Mouse (Mus musculus): ENCODE measurements around the gene Plpp7. TPM values are rescaled to one million over a fixed set of nuclear protein-coding genes. Genes with fewer than 3 reads are reported as not detected.

The Plpp7 gene
- polyA plus RNA-seq, 1 experiment from 2014 or later: 7.8 TPM

GRCm38 (mm10) chr2:32066005-32066404 lies 29.3 kb upstream of the Plpp7 start:
- no peak overlapping the region for H3K4me3 ChIP-seq (ENCODE audit: low read length)
- no peaks in the 10 kb centered on the region for H3K9me3 ChIP-seq (ENCODE audit: low read length)
- no peak overlapping the region for H3K4me2 ChIP-seq (replicated peaks; ENCODE audit: low read depth, low read length)
- no peak overlapping the region for H3K9ac ChIP-seq (replicated peaks; ENCODE audit: low read length)
- 84% methylated on average over 4 of the region's 4 CpGs for WGBS
- no peak for ATAC-seq (ENCODE audit: low FRiP score, low TSS enrichment)
- H3K27me3 ChIP-seq (ENCODE audit: insufficient read depth, low read length): no peaks in the 10 kb centered on the region; the same call in 1 of the 2 replicates
- no peak overlapping the region for H3K27ac ChIP-seq (ENCODE audit: low read length)
- 0 out of 2 replicates have a peak, but pooled peaks cover 3% of the 10 kb centered on the region for H3K4me1 ChIP-seq (ENCODE audit: insufficient read depth, low read length)
- H3K36me3 ChIP-seq (ENCODE audit: insufficient read depth, low read length): no peaks in the 10 kb centered on the region

- Histone ChIP-seq H3K4me1 (ENCODE audit: insufficient read depth, low read length) (0 out of 2 replicates have a peak, but pooled peaks cover 3% of the 10 kb centered on the region), H3K27ac (ENCODE audit: low read length) (no peak overlapping the region), H3K36me3 (ENCODE audit: insufficient read depth, low read length) (no peaks in the 10 kb centered on the region), H3K4me2 (replicated peaks; ENCODE audit: low read depth, low read length) (0 out of 2 replicates have a peak overlapping the region, but pooled peaks have one; percentile 20), H3K4me3 (ENCODE audit: low read length) (no peak overlapping the region), H3K27me3 (ENCODE audit: insufficient read depth, low read length) (no peaks in the 10 kb centered on the region; the same call in 1 of the 2 replicates), H3K9ac (replicated peaks; ENCODE audit: low read length) (no peak overlapping the region), H3K9me3 (ENCODE audit: low read length) (no peaks in the 10 kb centered on the region)
- 56% methylated on average over 31 of the region's 31 CpGs for WGBS
- no peak for ATAC-seq (ENCODE audit: low FRiP score, low TSS enrichment)
Measured at GRCm38 (mm10) chr2:32068811-32069607, 26.3 kb upstream of the Plpp7 start.

- no peak overlapping the region for H3K27ac ChIP-seq (ENCODE audit: low read length)
- no peak overlapping the region for H3K4me3 ChIP-seq (ENCODE audit: low read length)
- H3K4me1 ChIP-seq (ENCODE audit: insufficient read depth, low read length): 0 out of 2 replicates have a peak, but pooled peaks cover 3% of the 10 kb centered on the region
- no peaks in the 10 kb centered on the region for H3K36me3 ChIP-seq (ENCODE audit: insufficient read depth, low read length)
- ATAC-seq (ENCODE audit: low FRiP score, low TSS enrichment): no peak
- WGBS: 92% methylated on average over 10 of the region's 10 CpGs
- no peak overlapping the region for H3K9ac ChIP-seq (replicated peaks; ENCODE audit: low read length)
- no peak overlapping the region for H3K4me2 ChIP-seq (replicated peaks; ENCODE audit: low read depth, low read length)
- H3K9me3 ChIP-seq (ENCODE audit: low read length): no peaks in the 10 kb centered on the region
- H3K27me3 ChIP-seq (ENCODE audit: insufficient read depth, low read length): no peaks in the 10 kb centered on the region; the same call in 1 of the 2 replicates
Measured at GRCm38 (mm10) chr2:32070747-32071146, 24.6 kb upstream of the Plpp7 start.

- no peak overlapping the region for H3K9ac ChIP-seq (replicated peaks; ENCODE audit: low read length)
- no peak overlapping the region for H3K4me2 ChIP-seq (replicated peaks; ENCODE audit: low read depth, low read length)
- H3K36me3 ChIP-seq (ENCODE audit: insufficient read depth, low read length): no peaks in the 10 kb centered on the region
- 60% methylated on average over 8 of the region's 8 CpGs for WGBS
- no peak overlapping the region for H3K27ac ChIP-seq (ENCODE audit: low read length)
- H3K27me3 ChIP-seq (ENCODE audit: insufficient read depth, low read length): no peaks in the 10 kb centered on the region
- H3K4me1 ChIP-seq (ENCODE audit: insufficient read depth, low read length): no peaks in the 10 kb centered on the region
- H3K9me3 ChIP-seq (ENCODE audit: low read length): no peaks in the 10 kb centered on the region
- H3K4me3 ChIP-seq (ENCODE audit: low read length): no peak overlapping the region
- no peak for ATAC-seq (ENCODE audit: low FRiP score, low TSS enrichment)
Measured at GRCm38 (mm10) chr2:32074404-32074803, 20.9 kb upstream of the Plpp7 start.

- Histone ChIP-seq H3K9me3 (ENCODE audit: low read length) (no peaks in the 10 kb centered on the region), H3K27ac (ENCODE audit: low read length) (no peak overlapping the region), H3K4me2 (replicated peaks; ENCODE audit: low read depth, low read length) (no peak overlapping the region), H3K4me3 (ENCODE audit: low read length) (no peak overlapping the region), H3K4me1 (ENCODE audit: insufficient read depth, low read length) (no peaks in the 10 kb centered on the region), H3K9ac (replicated peaks; ENCODE audit: low read length) (no peak overlapping the region), H3K27me3 (ENCODE audit: insufficient read depth, low read length) (no peaks in the 10 kb centered on the region), H3K36me3 (ENCODE audit: insufficient read depth, low read length) (no peaks in the 10 kb centered on the region)
- 77% methylated on average over 7 of the region's 7 CpGs for WGBS
- ATAC-seq (ENCODE audit: low FRiP score, low TSS enrichment): no peak
Measured at GRCm38 (mm10) chr2:32075368-32075767, 20.0 kb upstream of the Plpp7 start.

GRCm38 (mm10) chr2:32077744-32078143 lies 17.6 kb upstream of the Plpp7 start:
- H3K36me3 ChIP-seq (ENCODE audit: insufficient read depth, low read length): no peaks in the 10 kb centered on the region
- peaks cover 15% of the 10 kb centered on the region for H3K27me3 ChIP-seq (ENCODE audit: insufficient read depth, low read length)
- no peak overlapping the region for H3K9ac ChIP-seq (replicated peaks; ENCODE audit: low read length)
- 77% methylated on average over 10 of the region's 10 CpGs for WGBS
- no peaks in the 10 kb centered on the region for H3K4me1 ChIP-seq (ENCODE audit: insufficient read depth, low read length)
- no peak for ATAC-seq (ENCODE audit: low FRiP score, low TSS enrichment)
- H3K4me2 ChIP-seq (replicated peaks; ENCODE audit: low read depth, low read length): no peak overlapping the region
- peak overlapping the region; percentile 46 for H3K27ac ChIP-seq (ENCODE audit: low read length)
- H3K9me3 ChIP-seq (ENCODE audit: low read length): no peaks in the 10 kb centered on the region
- no peak overlapping the region for H3K4me3 ChIP-seq (ENCODE audit: low read length)

GRCm38 (mm10) chr2:32078522-32078921 lies 16.8 kb upstream of the Plpp7 start:
- Histone ChIP-seq H3K36me3 (ENCODE audit: insufficient read depth, low read length) (no peaks in the 10 kb centered on the region), H3K27me3 (ENCODE audit: insufficient read depth, low read length) (peaks cover 20% of the 10 kb centered on the region), H3K4me3 (ENCODE audit: low read length) (no peak overlapping the region), H3K9ac (replicated peaks; ENCODE audit: low read length) (0 out of 2 replicates have a peak overlapping the region, but pooled peaks have one; percentile 7), H3K9me3 (ENCODE audit: low read length) (no peaks in the 10 kb centered on the region), H3K4me2 (replicated peaks; ENCODE audit: low read depth, low read length) (no peak overlapping the region), H3K27ac (ENCODE audit: low read length) (peak overlapping the region; percentile 46), H3K4me1 (ENCODE audit: insufficient read depth, low read length) (peaks cover 6% of the 10 kb centered on the region)
- 40% methylated on average over 8 of the region's 8 CpGs for WGBS
- no peak; the same call in 1 of the 2 replicates for ATAC-seq (ENCODE audit: low FRiP score, low TSS enrichment)

GRCm38 (mm10) chr2:32079191-32079725 lies 16.1 kb upstream of the Plpp7 start:
- H3K4me2 ChIP-seq (replicated peaks; ENCODE audit: low read depth, low read length): no peak overlapping the region
- no peaks in the 10 kb centered on the region for H3K9me3 ChIP-seq (ENCODE audit: low read length)
- H3K4me3 ChIP-seq (ENCODE audit: low read length): no peak overlapping the region
- peaks cover 27% of the 10 kb centered on the region for H3K27me3 ChIP-seq (ENCODE audit: insufficient read depth, low read length)
- no peak overlapping the region for H3K9ac ChIP-seq (replicated peaks; ENCODE audit: low read length)
- peak overlapping the region; percentile 42; the same call in 1 of the 2 replicates for H3K27ac ChIP-seq (ENCODE audit: low read length)
- 81% methylated on average over 14 of the region's 14 CpGs for WGBS
- H3K36me3 ChIP-seq (ENCODE audit: insufficient read depth, low read length): no peaks in the 10 kb centered on the region
- peaks cover 14% of the 10 kb centered on the region for H3K4me1 ChIP-seq (ENCODE audit: insufficient read depth, low read length)
- ATAC-seq (ENCODE audit: low FRiP score, low TSS enrichment): no peak

- Histone ChIP-seq H3K4me3 (ENCODE audit: low read length) (no peak overlapping the region), H3K36me3 (ENCODE audit: insufficient read depth, low read length) (no peaks in the 10 kb centered on the region)
Measured at GRCm38 (mm10) chr2:32080681-32081080, 14.6 kb upstream of the Plpp7 start.

More at GRCm38 (mm10) chr2:32080681-32081080, 14.6 kb upstream of the Plpp7 start:
- Histone ChIP-seq H3K4me2 (replicated peaks; ENCODE audit: low read depth, low read length) (no peak overlapping the region), H3K9ac (replicated peaks; ENCODE audit: low read length) (no peak overlapping the region), H3K27me3 (ENCODE audit: insufficient read depth, low read length) (peaks cover 29% of the 10 kb centered on the region), H3K9me3 (ENCODE audit: low read length) (no peaks in the 10 kb centered on the region), H3K4me1 (ENCODE audit: insufficient read depth, low read length) (peaks cover 16% of the 10 kb centered on the region), H3K27ac (ENCODE audit: low read length) (no peak overlapping the region)
- ATAC-seq (ENCODE audit: low FRiP score, low TSS enrichment): no peak
- 85% methylated on average over 3 of the region's 3 CpGs for WGBS

Data from kidney, embryonic 16.5 days (tissue).